Mouse (Mus musculus) heart, adult 2 months (tissue): ENCODE measurements at regions not wholly inside any gene's neighbourhood (a gene's known extent, or its start where the extent isn't known, plus 50 kb on each side); places are given as distances from the start of the nearest gene placed in this dataset.

Experiments
- DNase-seq, 2 experiments: peaks; one replicate each; pipeline ENCODE4 v3.0.0; 2021
- H3K27ac ChIP-seq: fragments of 200-600 bp; 2 replicates; pipeline ENCODE4 v1.8.1; 2022
- H3K27me3 ChIP-seq: fragments of 200-500 bp; 2 replicates; pipeline ENCODE4 v1.6.1; 2012; ENCODE audit warnings: mild to moderate bottlenecking, low read length, inconsistent platforms, mixed read lengths; ENCODE audit not compliant: control insufficient read depth, insufficient read depth
- H3K36me3 ChIP-seq: fragments of 200-500 bp; 2 replicates; pipeline ENCODE4 v1.6.1; 2012; ENCODE audit warnings: low read length, inconsistent platforms; ENCODE audit not compliant: control insufficient read depth, insufficient read depth
- H3K4me1 ChIP-seq: fragments of 200-500 bp; 2 replicates; pipeline ENCODE4 v1.6.1; 2011; ENCODE audit warnings: low read length; ENCODE audit not compliant: control insufficient read depth, insufficient read depth
- H3K4me3 ChIP-seq: fragments of 200-600 bp; 2 replicates; pipeline ENCODE4 v1.8.1; 2022
- H3K79me2 ChIP-seq: fragments of 200-500 bp; replicated peaks from 2 replicates; pipeline ENCODE4 v1.6.1; 2012; ENCODE audit warnings: mild to moderate bottlenecking, inconsistent platforms, low read length, moderate library complexity, mixed read lengths; ENCODE audit not compliant: control insufficient read depth, insufficient read depth
- H3K9ac ChIP-seq: fragments of 200-500 bp; 2 replicates; pipeline ENCODE4 v1.6.1; 2012; ENCODE audit warnings: low read depth, mild to moderate bottlenecking, control low read depth, inconsistent platforms, low read length, mixed read lengths
- CTCF ChIP-seq: fragments of 200-600 bp; IDR thresholded peaks from 2 replicates; pipeline ENCODE4 v1.8.1; 2022; ENCODE audit warnings: antibody characterized with exemption, mild to moderate bottlenecking, moderate library complexity
- EP300 ChIP-seq: fragments of 200-500 bp; IDR thresholded peaks from 2 replicates; pipeline ENCODE4 v1.6.1; 2011; ENCODE audit warnings: low read depth, low read length, control low read depth; ENCODE audit not compliant: insufficient read depth
- POLR2A ChIP-seq: fragments of 200-500 bp; IDR thresholded peaks from 2 replicates; pipeline ENCODE4 v1.6.1; 2011; ENCODE audit warnings: mild to moderate bottlenecking, low read depth, low read length, control low read depth; ENCODE audit not compliant: insufficient read depth
- WGBS: fragments of 180-500 bp; shearing (Covaris S2); methylation state at CpG from one replicate; pipeline ENCODE4 v1.1.7; 2018; 5-methylcytosine and 5-hydroxymethylcytosine counted together
- intact Hi-C: fragments of 180-260 bp; cut with DNase I; formaldehyde crosslinking; loops from one replicate; pipeline ENCODE4 v1.15.1; 2025

- no peak overlapping the region for H3K27ac ChIP-seq
- 80% methylated on average over 3 of the region's 3 CpGs for WGBS
- no peaks in the 10 kb centered on the region for H3K79me2 ChIP-seq
- H3K36me3 ChIP-seq = no peaks in the 10 kb centered on the region
- TF ChIP-seq EP300 (no peak), CTCF (no peak), POLR2A (no peak)
- H3K4me3 ChIP-seq = no peak overlapping the region
- no peak overlapping the region for H3K9ac ChIP-seq
- H3K27me3 ChIP-seq = no peaks in the 10 kb centered on the region
- no peak for DNase-seq
- intact Hi-C loops = no loop called here
- no peaks in the 10 kb centered on the region for H3K4me1 ChIP-seq
Observed at GRCm38 (mm10) chr14:24766260-24766659, 279.3 kb downstream of the Rps24 start.

GRCm38 (mm10) chr14:24766690-24767089, 279.8 kb downstream of the Rps24 start:
- intact Hi-C loops = no loop called here
- no peak overlapping the region for H3K4me3 ChIP-seq
- no peaks in the 10 kb centered on the region for H3K27me3 ChIP-seq
- no peaks in the 10 kb centered on the region for H3K36me3 ChIP-seq
- no peaks in the 10 kb centered on the region for H3K4me1 ChIP-seq
- TF ChIP-seq POLR2A = no peak
- no peak for TF ChIP-seq CTCF
- no peak for TF ChIP-seq EP300
- 69% methylated on average over 2 of the region's 2 CpGs for WGBS
- H3K79me2 ChIP-seq = no peaks in the 10 kb centered on the region
- H3K9ac ChIP-seq = no peak overlapping the region
- H3K27ac ChIP-seq = no peak overlapping the region
- DNase-seq = no peak

GRCm38 (mm10) chr14:24767316-24767715, 280.4 kb downstream of the Rps24 start:
- H3K27ac ChIP-seq = no peak overlapping the region
- H3K27me3 ChIP-seq = no peaks in the 10 kb centered on the region
- intact Hi-C loops = no loop called here
- H3K79me2 ChIP-seq = no peaks in the 10 kb centered on the region
- no peaks in the 10 kb centered on the region for H3K36me3 ChIP-seq
- no peaks in the 10 kb centered on the region for H3K4me1 ChIP-seq
- no peak overlapping the region for H3K9ac ChIP-seq
- TF ChIP-seq CTCF = no peak
- no peak for TF ChIP-seq POLR2A
- no peak for TF ChIP-seq EP300
- DNase-seq = no peak
- H3K4me3 ChIP-seq = no peak overlapping the region
- 90% methylated on average over 5 of the region's 5 CpGs for WGBS

- intact Hi-C loops = no loop called here
- no peaks in the 10 kb centered on the region for H3K79me2 ChIP-seq
- H3K9ac ChIP-seq = no peak overlapping the region
- DNase-seq = no peak
- H3K27me3 ChIP-seq = no peaks in the 10 kb centered on the region
- TF ChIP-seq CTCF (no peak), EP300 (no peak), POLR2A (no peak)
- 67% methylated on average over 5 of the region's 5 CpGs for WGBS
- H3K36me3 ChIP-seq = no peaks in the 10 kb centered on the region
- H3K27ac ChIP-seq = no peak overlapping the region
- no peak overlapping the region for H3K4me3 ChIP-seq
- no peaks in the 10 kb centered on the region for H3K4me1 ChIP-seq
Observed at GRCm38 (mm10) chr14:24767964-24768363, 281.0 kb downstream of the Rps24 start.

- Histone ChIP-seq H3K9ac (no peak overlapping the region), H3K27me3 (no peaks in the 10 kb centered on the region), H3K4me3 (no peak overlapping the region), H3K36me3 (no peaks in the 10 kb centered on the region), H3K79me2 (no peaks in the 10 kb centered on the region), H3K27ac (no peak overlapping the region), H3K4me1 (no peaks in the 10 kb centered on the region)
- DNase-seq = no peak
- WGBS = 68% methylated on average over 3 of the region's 3 CpGs
- TF ChIP-seq POLR2A (no peak), EP300 (no peak), CTCF (no peak)
- intact Hi-C loops = no loop called here
Observed at GRCm38 (mm10) chr14:24769451-24769850, 282.5 kb downstream of the Rps24 start.

- no peak overlapping the region for H3K27ac ChIP-seq
- H3K27me3 ChIP-seq = no peaks in the 10 kb centered on the region
- intact Hi-C loops = no loop called here
- H3K9ac ChIP-seq = no peak overlapping the region
- no peak for DNase-seq
- no peaks in the 10 kb centered on the region for H3K4me1 ChIP-seq
- H3K4me3 ChIP-seq = no peak overlapping the region
- 76% methylated on average over 11 of the region's 11 CpGs for WGBS
- H3K36me3 ChIP-seq = no peaks in the 10 kb centered on the region
- no peaks in the 10 kb centered on the region for H3K79me2 ChIP-seq
- TF ChIP-seq EP300 = no peak
- no peak for TF ChIP-seq CTCF
- no peak for TF ChIP-seq POLR2A
Observed at GRCm38 (mm10) chr14:24770015-24770977, 283.4 kb downstream of the Rps24 start.
